Comparison of ENCODE assay signal across 25 mouse cellular contexts in genomic region chr4:127374645-127375044, GRCm38 (mm10). TPM values are rescaled to one million over a fixed set of nuclear protein-coding genes. Genes with fewer than 3 reads are reported as not detected.
DNase-seq lines count a peak whose midpoint lies in the region; ATAC-seq and TF ChIP-seq lines count a peak whose summit lies in the region.
"Had no signal": no experiment of that assay in that cellular context is flagged by ENCODE, and none has a peak within 500 bp of the region (broad histone marks: within the 10 kb centered on the region; RNA-seq: fewer than 3 reads in every experiment).

No protein-coding gene starts in this region.

- whole genome bisulfite sequencing in heart, adult 2 months, result 83% methylated on average over 4 of the region's 4 CpGs
- 81% methylated on average over 4 of the region's 4 CpGs for WGBS in stomach, postnatal 0 days
- WGBS in lung, postnatal 0 days, result 81% methylated on average over 4 of the region's 4 CpGs

- TF ChIP-seq EP300 in heart, adult 2 months (IDR thresholded peaks at IDR 0.05; ENCODE audit: insufficient read depth, low read depth, low read length), result no peak
- TF ChIP-seq EP300 in stomach, postnatal 0 days (optimal IDR thresholded peaks at IDR 0.05), result no peak
- no peak for TF ChIP-seq EP300 in lung, postnatal 0 days (IDR thresholded peaks at IDR 0.05)

- no peaks in the 10 kb centered on the region for H3K36me3 ChIP-seq in heart, adult 2 months (ENCODE audit: control insufficient read depth, insufficient read depth, low read length)
- H3K36me3 ChIP-seq in stomach, postnatal 0 days (ENCODE audit: control insufficient read depth, insufficient read depth, low read length), result no peaks in the 10 kb centered on the region
- no peaks in the 10 kb centered on the region for H3K36me3 ChIP-seq in lung, postnatal 0 days (ENCODE audit: insufficient read depth, low read length)
- H3K36me3 ChIP-seq: embryonic facial prominence, embryonic 13.5 days; forebrain, embryonic 12.5 days; heart, embryonic 13.5 days; hindbrain, embryonic 12.5 days had no signal

- H3K4me3 ChIP-seq in heart, adult 2 months, result no peak overlapping the region
- no peak overlapping the region for H3K4me3 ChIP-seq in layer of hippocampus, adult 2 months
- H3K4me3 ChIP-seq in stomach, postnatal 0 days (ENCODE audit: low read depth, low read length), result no peak overlapping the region
- no peak overlapping the region for H3K4me3 ChIP-seq in lung, postnatal 0 days (ENCODE audit: low read depth, low read length)
- H3K4me3 ChIP-seq: embryonic facial prominence, embryonic 13.5 days; forebrain, embryonic 12.5 days; heart, embryonic 13.5 days; hindbrain, embryonic 12.5 days had no signal

- 0 out of 2 replicates have a peak, but pooled peaks have one; percentile 12 for TF ChIP-seq CTCF in heart, adult 2 months (IDR thresholded peaks at IDR 0.05)
- TF ChIP-seq CTCF in layer of hippocampus, adult 2 months (conservative IDR thresholded peaks at IDR 0.05), result peak; percentile 50
- peak; percentile 10; the same call in 1 of the 2 replicates for TF ChIP-seq CTCF in stomach, postnatal 0 days (IDR thresholded peaks at IDR 0.05; ENCODE audit: low read depth)
- TF ChIP-seq CTCF in lung, postnatal 0 days (IDR thresholded peaks at IDR 0.05), result no peak

- no peaks in the 10 kb centered on the region for H3K9me3 ChIP-seq in stomach, postnatal 0 days (ENCODE audit: control insufficient read depth, low read length)
- no peaks in the 10 kb centered on the region for H3K9me3 ChIP-seq in lung, postnatal 0 days (ENCODE audit: low read length)
- H3K9me3 ChIP-seq: embryonic facial prominence, embryonic 13.5 days; forebrain, embryonic 12.5 days; heart, embryonic 13.5 days; hindbrain, embryonic 12.5 days had no signal

- no peak for DNase-seq in heart, adult 2 months
- no peak for DNase-seq in heart, adult 11 months
- no peak for DNase-seq in layer of hippocampus, adult 2 months (ENCODE audit: low spot score in 2 of 2)
- no peak for DNase-seq in layer of hippocampus, adult 9-10 months (ENCODE audit: low spot score)
- peak; percentile 68 for DNase-seq in ES-CJ7 (ENCODE audit: low read depth, low spot score)
- DNase-seq in stomach, postnatal 0 days (ENCODE audit: low spot score), result no peak
- DNase-seq in lung, postnatal 0 days (ENCODE audit: low spot score), result no peak
- DNase-seq: adrenal gland, postnatal 14 days; B cell, adult 2 months; cerebellum, adult 11-12 months; cerebellum, adult 9-10 months; cerebellum, postnatal 36 days; forebrain, postnatal 0 days; gastrocnemius, postnatal 14 days; heart, postnatal 36 days had no signal

- no peak overlapping the region for H3K27ac ChIP-seq in heart, adult 2 months
- H3K27ac ChIP-seq in layer of hippocampus, adult 2 months, result no peak overlapping the region
- H3K27ac ChIP-seq in stomach, postnatal 0 days (replicated peaks), result no peak overlapping the region
- no peak overlapping the region for H3K27ac ChIP-seq in lung, postnatal 0 days (ENCODE audit: low read length)
- H3K27ac ChIP-seq: embryonic facial prominence, embryonic 13.5 days; forebrain, embryonic 12.5 days; heart, embryonic 13.5 days; hindbrain, embryonic 12.5 days had no signal

- no peaks in the 10 kb centered on the region for H3K4me1 ChIP-seq in heart, adult 2 months (ENCODE audit: control insufficient read depth, insufficient read depth, low read length)
- H3K4me1 ChIP-seq in stomach, postnatal 0 days (replicated peaks; ENCODE audit: control insufficient read depth, insufficient read depth), result no peaks in the 10 kb centered on the region
- no peaks in the 10 kb centered on the region for H3K4me1 ChIP-seq in lung, postnatal 0 days (ENCODE audit: insufficient read depth, low read depth, low read length)
- H3K4me1 ChIP-seq: embryonic facial prominence, embryonic 13.5 days; forebrain, embryonic 12.5 days had no signal

- H3K4me2 ChIP-seq in stomach, postnatal 0 days (replicated peaks; ENCODE audit: low read depth), result no peak overlapping the region
- no peak overlapping the region for H3K4me2 ChIP-seq in lung, postnatal 0 days (replicated peaks; ENCODE audit: low read depth, low read length)
- H3K4me2 ChIP-seq: embryonic facial prominence, embryonic 13.5 days; forebrain, embryonic 12.5 days; heart, embryonic 13.5 days; hindbrain, embryonic 12.5 days had no signal

- no peak for ATAC-seq in stomach, postnatal 0 days (ENCODE audit: low FRiP score, low TSS enrichment)
- no peak for ATAC-seq in lung, postnatal 0 days
- ATAC-seq: activated CD4-positive, CD25-positive, alpha-beta regulatory T cell, adult 4 months; CD4-positive, CD25-positive, alpha-beta regulatory T cell, adult 4 months; hindbrain, embryonic 16.5 days had no signal

- no peak for TF ChIP-seq POLR2A in heart, adult 2 months (IDR thresholded peaks at IDR 0.05; ENCODE audit: insufficient read depth, low read depth, low read length)

- no peaks in the 10 kb centered on the region for H3K79me2 ChIP-seq in heart, adult 2 months (replicated peaks; ENCODE audit: control insufficient read depth, insufficient read depth, low read length)

- intact Hi-C loops in heart, adult 2 months (cut with DNase I), result no loop called here

- no peaks in the 10 kb centered on the region for H3K27me3 ChIP-seq in heart, adult 2 months (ENCODE audit: control insufficient read depth, insufficient read depth, low read length)
- H3K27me3 ChIP-seq in stomach, postnatal 0 days (ENCODE audit: control insufficient read depth, insufficient read depth, low read length), result no peaks in the 10 kb centered on the region
- H3K27me3 ChIP-seq in lung, postnatal 0 days (replicated peaks; ENCODE audit: insufficient read depth, low read length), result no peaks in the 10 kb centered on the region
- H3K27me3 ChIP-seq: embryonic facial prominence, embryonic 13.5 days had no signal

- no peak overlapping the region for H3K9ac ChIP-seq in heart, adult 2 months (ENCODE audit: low read depth, low read length)
- no peak overlapping the region for H3K9ac ChIP-seq in stomach, postnatal 0 days (ENCODE audit: low read length)
- H3K9ac ChIP-seq in lung, postnatal 0 days (replicated peaks; ENCODE audit: low read depth), result no peak overlapping the region
- H3K9ac ChIP-seq: embryonic facial prominence, embryonic 13.5 days; forebrain, embryonic 12.5 days; forebrain, postnatal 0 days; heart, embryonic 13.5 days; hindbrain, embryonic 12.5 days had no signal

RNA-seq across cellular contexts. Expression of gene Gjb5, which starts 16.7 kb away (rescaled TPM):
- total RNA-seq in heart, adult 2 months (2021), result under 1 TPM; 0.16 to 0.29 TPM
- polyA plus RNA-seq in heart, adult 2 months (2012; rRNA removed), result 0.78 and 1.1 TPM in 2 replicates
- not detected for total RNA-seq in layer of hippocampus, adult 2 months (2021)
- polyA plus RNA-seq in stomach, postnatal 0 days (2015; fragmentation: Nextera tagmentation; extraction: Ambion mirVana), result 3.3 and 3.8 TPM in 2 replicates
- 1.7 and 1.9 TPM in 2 replicates for polyA plus RNA-seq in lung, postnatal 0 days (2015; fragmentation: Nextera tagmentation; extraction: Ambion mirVana)
- total RNA-seq: gastrocnemius, adult 18-20 months had no signal
- polyA plus RNA-seq: activated CD4-positive, CD25-positive, alpha-beta regulatory T cell, adult 4 months; CD4-positive, CD25-positive, alpha-beta regulatory T cell, adult 4 months; forebrain, embryonic 12.5 days had no signal

RNA-seq across cellular contexts. Expression of gene Gjb4, which starts 20.8 kb away (rescaled TPM):
- total RNA-seq in heart, adult 2 months (2021), result not detected
- 0.12 and 0.14 TPM in 2 replicates for polyA plus RNA-seq in heart, adult 2 months (2012; rRNA removed)
- not detected for total RNA-seq in layer of hippocampus, adult 2 months (2021)
- 1.7 and 2.0 TPM in 2 replicates for polyA plus RNA-seq in stomach, postnatal 0 days (2015; fragmentation: Nextera tagmentation; extraction: Ambion mirVana)
- polyA plus RNA-seq in lung, postnatal 0 days (2015; fragmentation: Nextera tagmentation; extraction: Ambion mirVana), result 0.27 and 0.31 TPM in 2 replicates
- total RNA-seq: adrenal gland, adult 18-20 months; adrenal gland, postnatal 14 days; forebrain, postnatal 0 days; gastrocnemius, adult 18-20 months; gastrocnemius, postnatal 14 days; heart, postnatal 36 days had no signal
- polyA plus RNA-seq: activated CD4-positive, CD25-positive, alpha-beta regulatory T cell, adult 4 months; CD4-positive, CD25-positive, alpha-beta regulatory T cell, adult 4 months; forebrain, embryonic 12.5 days; forebrain, postnatal 0 days; heart, postnatal 0 days; hindbrain, embryonic 16.5 days had no signal

RNA-seq across cellular contexts. Expression of gene Gjb3, which starts 44.0 kb away (rescaled TPM):
- total RNA-seq in heart, adult 2 months (2021), result not detected
- polyA plus RNA-seq in heart, adult 2 months (2012; rRNA removed), result 0.25 TPM in 1 of 2 replicates, not detected in the other
- total RNA-seq in layer of hippocampus, adult 2 months (2021), result under 1 TPM; 0.37 to 0.38 TPM
- 15.1 and 15.5 TPM in 2 replicates for polyA plus RNA-seq in stomach, postnatal 0 days (2015; fragmentation: Nextera tagmentation; extraction: Ambion mirVana)
- polyA plus RNA-seq in lung, postnatal 0 days (2015; fragmentation: Nextera tagmentation; extraction: Ambion mirVana), result 2.9 and 3.3 TPM in 2 replicates
- total RNA-seq: adrenal gland, adult 18-20 months; gastrocnemius, adult 18-20 months; gastrocnemius, postnatal 14 days had no signal
- polyA plus RNA-seq: activated CD4-positive, CD25-positive, alpha-beta regulatory T cell, adult 4 months; heart, embryonic 13.5 days had no signal
